Mouse (Mus musculus) neural tube, embryonic 11.5 days (tissue): Measurements from ENCODE around the gene Ccdc85c. TPM values are rescaled to one million over a fixed set of nuclear protein-coding genes. Genes with fewer than 3 reads are reported as not detected.

ENCODE experiments used
- ATAC-seq: fragments of 200-750 bp; cut with Nextera tagmentation; 2 replicates; pipeline ENCODE4 v1.8.0; 2017; ENCODE audit warnings: moderate number of reproducible peaks, mild to moderate bottlenecking, moderate TSS enrichment, moderate library complexity; ENCODE audit not compliant: insufficient read depth, low FRiP score, low TSS enrichment
- DNase-seq: peaks from one replicate; pipeline ENCODE4 v3.0.0-alpha.2; 2015; ENCODE audit warnings: low spot score
- H3K27ac ChIP-seq: fragments of 300-500 bp; sonication (generic); 2 replicates; pipeline ENCODE4 v1.5.1; 2014; ENCODE audit warnings: low read depth, mild to moderate bottlenecking, low read length
- H3K27me3 ChIP-seq: fragments of 300-500 bp; sonication (generic); 2 replicates; pipeline ENCODE4 v1.6.1; 2014; ENCODE audit warnings: mild to moderate bottlenecking, low read length, mixed read lengths; ENCODE audit not compliant: control insufficient read depth, insufficient read depth
- H3K36me3 ChIP-seq: fragments of 300-500 bp; sonication (generic); 2 replicates; pipeline ENCODE4 v1.6.1; 2014; ENCODE audit warnings: mild to moderate bottlenecking, low read length, moderate library complexity, mixed read lengths; ENCODE audit not compliant: control insufficient read depth, insufficient read depth
- H3K4me1 ChIP-seq: fragments of 300-500 bp; sonication (generic); 2 replicates; pipeline ENCODE4 v1.6.1; 2014; ENCODE audit warnings: low read length, mixed read lengths; ENCODE audit not compliant: control insufficient read depth, insufficient read depth
- H3K4me2 ChIP-seq: fragments of 300-500 bp; sonication (generic); 2 replicates; pipeline ENCODE4 v1.6.1; 2014; ENCODE audit warnings: low read depth, mild to moderate bottlenecking, moderate library complexity
- H3K4me3 ChIP-seq: fragments of 300-500 bp; sonication (generic); 2 replicates; pipeline ENCODE4 v1.5.1; 2014; ENCODE audit warnings: low read depth, low read length
- H3K9ac ChIP-seq: fragments of 300-500 bp; sonication (generic); 2 replicates; pipeline ENCODE4 v1.6.1; 2014; ENCODE audit warnings: mild to moderate bottlenecking, low read length
- H3K9me3 ChIP-seq: fragments of 300-500 bp; sonication (generic); 2 replicates; pipeline ENCODE4 v1.6.1; 2016; ENCODE audit warnings: low read length; ENCODE audit not compliant: control insufficient read depth
- WGBS: fragments of 180-500 bp; shearing (Covaris S2); extraction: QIAGEN DNeasy Blood & Tissue Kit; methylation state at CpG from one replicate; pipeline ENCODE4 v1.1.7; 2014; 5-methylcytosine and 5-hydroxymethylcytosine counted together
- polyA plus RNA-seq: library from polyadenylated mRNA; unstranded; fragments of >200 nt; fragmentation: Nextera tagmentation; extraction: Ambion mirVana; gene quantifications from 2 replicates; pipeline ENCODE4 v1.2.1, GENCODE M21; 2014

Gene Ccdc85c
- polyA plus RNA-seq, result 18.9 and 20.3 TPM in 2 replicates

GRCm38 (mm10) chr12:108274661-108275507 is at the start of gene Ccdc85c:
Ccdc85c (minus strand) TSS chr12:108275425.
- Histone ChIP-seq H3K36me3 (0 out of 2 replicates have a peak, but pooled peaks cover 2% of the 10 kb centered on the region), H3K9me3 (no peaks in the 10 kb centered on the region), H3K9ac (peak within 1 kb of the TSS; percentile 93), H3K27ac (peak within 1 kb of the TSS; percentile 98), H3K4me2 (peak within 1 kb of the TSS; percentile 96), H3K4me3 (peak within 1 kb of the TSS; percentile 94), H3K4me1 (peaks cover 59% of the 10 kb centered on the region), H3K27me3 (no peaks in the 10 kb centered on the region)
- DNase-seq (peak; percentile 58), ATAC-seq (no peak; the same call in 1 of the 2 replicates)
- under 1% methylated on average over 99 of the region's 120 CpGs for WGBS

GRCm38 (mm10) chr12:108320096-108320495 is 44.9 kb upstream of the Ccdc85c start:
- no peak overlapping the region for H3K4me3 ChIP-seq
- peaks cover 23% of the 10 kb centered on the region for H3K4me1 ChIP-seq
- no peaks in the 10 kb centered on the region for H3K9me3 ChIP-seq
- H3K27me3 ChIP-seq, result peaks cover 31% of the 10 kb centered on the region
- peak overlapping the region; percentile 62 for H3K27ac ChIP-seq
- ATAC-seq, result peak; percentile 14; the same call in 1 of the 2 replicates
- DNase-seq, result peak; percentile 57
- no peaks in the 10 kb centered on the region for H3K36me3 ChIP-seq
- H3K4me2 ChIP-seq, result no peak overlapping the region
- H3K9ac ChIP-seq, result no peak overlapping the region
- WGBS, result 7% methylated on average over 8 of the region's 8 CpGs

- H3K4me3 ChIP-seq, result no peak overlapping the region
- peaks cover 23% of the 10 kb centered on the region for H3K4me1 ChIP-seq
- H3K27ac ChIP-seq, result no peak overlapping the region
- peaks cover 31% of the 10 kb centered on the region for H3K27me3 ChIP-seq
- ATAC-seq (no peak), DNase-seq (no peak)
- no peaks in the 10 kb centered on the region for H3K36me3 ChIP-seq
- no peaks in the 10 kb centered on the region for H3K9me3 ChIP-seq
- WGBS, result 12% methylated on average over 37 of the region's 37 CpGs
- no peak overlapping the region for H3K9ac ChIP-seq
- peak overlapping the region; percentile 26 for H3K4me2 ChIP-seq
These were observed 43.3 kb upstream of the Ccdc85c start for GRCm38 (mm10) chr12:108318499-108318898.

- Histone ChIP-seq H3K27ac (no peak overlapping the region), H3K4me1 (peaks cover 23% of the 10 kb centered on the region), H3K36me3 (no peaks in the 10 kb centered on the region), H3K4me2 (peak overlapping the region; percentile 26), H3K9ac (no peak overlapping the region), H3K27me3 (peaks cover 31% of the 10 kb centered on the region), H3K4me3 (no peak overlapping the region), H3K9me3 (no peaks in the 10 kb centered on the region)
- ATAC-seq, result no peak
- DNase-seq, result no peak
- WGBS, result 15% methylated on average over 18 of the region's 18 CpGs
These were observed 42.7 kb upstream of the Ccdc85c start for GRCm38 (mm10) chr12:108317826-108318430.

GRCm38 (mm10) chr12:108317201-108317738 is 42.0 kb upstream of the Ccdc85c start:
- no peaks in the 10 kb centered on the region for H3K9me3 ChIP-seq
- peaks cover 31% of the 10 kb centered on the region for H3K27me3 ChIP-seq
- H3K27ac ChIP-seq, result no peak overlapping the region
- WGBS, result 7% methylated on average over 9 of the region's 9 CpGs
- H3K9ac ChIP-seq, result no peak overlapping the region
- H3K4me2 ChIP-seq, result no peak overlapping the region
- H3K4me3 ChIP-seq, result no peak overlapping the region
- H3K4me1 ChIP-seq, result peaks cover 26% of the 10 kb centered on the region
- peak; percentile 51 for DNase-seq
- no peak for ATAC-seq
- no peaks in the 10 kb centered on the region for H3K36me3 ChIP-seq

- ATAC-seq, result no peak
- Histone ChIP-seq H3K27me3 (peaks cover 31% of the 10 kb centered on the region), H3K4me1 (peaks cover 28% of the 10 kb centered on the region), H3K27ac (no peak overlapping the region), H3K36me3 (no peaks in the 10 kb centered on the region), H3K4me3 (no peak overlapping the region), H3K9ac (no peak overlapping the region), H3K4me2 (no peak overlapping the region), H3K9me3 (no peaks in the 10 kb centered on the region)
- WGBS, result 31% methylated on average over 6 of the region's 6 CpGs
- no peak for DNase-seq
These were observed 41.4 kb upstream of the Ccdc85c start for GRCm38 (mm10) chr12:108316655-108317054.

GRCm38 (mm10) chr12:108315818-108316217 is 40.6 kb upstream of the Ccdc85c start:
- ATAC-seq, result no peak
- H3K4me1 ChIP-seq, result peaks cover 25% of the 10 kb centered on the region

GRCm38 (mm10) chr12:108313244-108313772 is 38.1 kb upstream of the Ccdc85c start:
- H3K27ac ChIP-seq, result no peak overlapping the region
- peaks cover 20% of the 10 kb centered on the region for H3K4me1 ChIP-seq
- H3K4me2 ChIP-seq, result no peak overlapping the region
- ATAC-seq (no peak), DNase-seq (no peak)
- H3K27me3 ChIP-seq, result peaks cover 22% of the 10 kb centered on the region
- no peaks in the 10 kb centered on the region for H3K36me3 ChIP-seq
- H3K9me3 ChIP-seq, result no peaks in the 10 kb centered on the region
- H3K4me3 ChIP-seq, result no peak overlapping the region
- no peak overlapping the region for H3K9ac ChIP-seq
- WGBS, result 92% methylated on average over 1 of the region's 1 CpGs

More at GRCm38 (mm10) chr12:108315818-108316217, 40.6 kb upstream of the Ccdc85c start:
- H3K9ac ChIP-seq, result no peak overlapping the region
- H3K36me3 ChIP-seq, result no peaks in the 10 kb centered on the region
- H3K9me3 ChIP-seq, result no peaks in the 10 kb centered on the region
- no peak for DNase-seq
- H3K4me3 ChIP-seq, result no peak overlapping the region
- no peak overlapping the region for H3K4me2 ChIP-seq
- WGBS, result 48% methylated on average over 10 of the region's 10 CpGs
- no peak overlapping the region for H3K27ac ChIP-seq
- peaks cover 31% of the 10 kb centered on the region for H3K27me3 ChIP-seq
